Mouse (Mus musculus): ENCODE data around the gene Pygl.
"Not testable (repeated sequence)": the region's sequence is repeated elsewhere in the genome, so short reads cannot be mapped to it uniquely, and the experiment has no call there.

The Pygl gene

DNA sequence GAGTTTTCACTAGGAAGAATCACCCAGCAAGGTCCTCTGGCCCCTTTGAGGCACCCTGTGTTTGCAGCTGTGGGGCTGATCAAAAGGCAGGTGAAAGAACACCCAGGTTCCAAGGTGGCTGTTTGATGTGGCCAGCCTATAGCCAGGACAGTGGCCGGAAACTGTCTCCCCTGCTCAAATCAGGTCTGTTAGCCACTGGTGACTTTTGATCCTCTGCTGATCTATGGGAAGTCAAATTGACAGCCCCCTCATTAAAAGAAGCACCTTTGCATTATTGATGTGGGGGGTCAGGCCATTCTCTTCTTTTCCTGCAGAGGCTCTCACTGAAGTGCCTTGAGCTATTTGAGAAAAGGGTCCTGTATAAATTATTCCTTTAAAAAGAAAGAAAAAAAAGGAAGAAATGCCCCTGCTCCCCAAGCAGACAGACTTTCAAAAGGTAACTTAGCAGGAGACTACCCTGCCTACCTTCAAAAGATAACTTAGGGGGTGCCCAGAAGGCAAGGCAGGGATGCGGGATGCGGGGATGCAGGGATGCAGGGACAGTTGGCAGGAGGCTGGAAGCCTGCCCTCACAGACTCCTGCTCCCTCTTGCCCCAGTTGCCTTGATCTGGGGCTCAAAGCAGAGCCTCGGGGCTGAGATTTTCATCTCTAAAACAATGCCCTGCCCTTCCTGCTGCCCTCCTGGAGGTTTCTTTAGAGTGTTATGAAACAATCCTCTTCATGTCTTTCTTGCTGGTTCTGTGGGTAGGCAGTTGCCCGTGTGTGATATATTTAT is 73.8 kb downstream of the Pygl start:
- no peak for DNase-seq (ENCODE audit: low read depth, low spot score)

- DNase-seq (ENCODE audit: low read depth, low spot score), result no peak
Observed at GRCm38 (mm10) chr12:70156222-70156621, 75.1 kb downstream of the Pygl start.

- DNase-seq (ENCODE audit: low read depth, low spot score), result no peak
Observed at GRCm38 (mm10) chr12:70153842-70154241, 77.4 kb downstream of the Pygl start, which contains the start of gene Abhd12b. Gene Abhd12b (plus strand): TSS chr12:70154142.

GRCm38 (mm10) chr12:70148631-70149265 is 82.5 kb downstream of the Pygl start:
- DNase-seq (ENCODE audit: low read depth, low spot score), result peak; percentile 72

DNA sequence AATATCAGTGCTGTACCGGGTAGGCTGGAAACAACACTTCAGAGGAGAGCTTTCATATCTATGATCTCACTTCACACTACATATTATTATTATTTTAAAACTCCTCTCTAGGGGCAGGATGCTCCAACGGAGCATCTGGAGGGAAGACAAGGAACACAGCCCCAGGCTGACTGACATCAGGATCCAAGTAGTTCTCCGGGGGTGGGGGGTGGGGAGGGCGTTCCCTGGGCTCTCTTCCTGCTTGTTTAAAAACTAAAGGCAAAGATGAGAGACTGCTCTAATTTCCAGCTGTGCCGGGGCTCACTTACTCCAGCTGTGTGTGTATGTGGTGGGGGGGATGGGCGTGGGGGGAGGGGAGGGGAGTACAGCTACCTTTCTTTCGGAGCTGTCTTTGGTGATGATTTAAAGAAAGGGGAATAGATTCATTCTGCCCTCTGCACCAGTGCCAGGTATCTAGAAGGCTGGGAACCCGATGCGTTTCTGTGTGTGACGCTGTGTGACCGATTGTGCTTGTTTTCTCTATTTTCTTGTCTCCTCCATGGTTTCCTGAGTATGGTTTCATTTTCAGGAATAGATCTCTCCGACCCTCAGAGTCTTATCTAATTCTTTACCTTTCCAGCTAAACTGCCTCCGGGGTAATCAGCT is 83.2 kb downstream of the Pygl start:
- DNase-seq (ENCODE audit: low read depth, low spot score), result peak; percentile 82

GRCm38 (mm10) chr12:70145586-70145985 is 85.7 kb downstream of the Pygl start:
- DNase-seq (ENCODE audit: low read depth, low spot score), result no peak

DNA sequence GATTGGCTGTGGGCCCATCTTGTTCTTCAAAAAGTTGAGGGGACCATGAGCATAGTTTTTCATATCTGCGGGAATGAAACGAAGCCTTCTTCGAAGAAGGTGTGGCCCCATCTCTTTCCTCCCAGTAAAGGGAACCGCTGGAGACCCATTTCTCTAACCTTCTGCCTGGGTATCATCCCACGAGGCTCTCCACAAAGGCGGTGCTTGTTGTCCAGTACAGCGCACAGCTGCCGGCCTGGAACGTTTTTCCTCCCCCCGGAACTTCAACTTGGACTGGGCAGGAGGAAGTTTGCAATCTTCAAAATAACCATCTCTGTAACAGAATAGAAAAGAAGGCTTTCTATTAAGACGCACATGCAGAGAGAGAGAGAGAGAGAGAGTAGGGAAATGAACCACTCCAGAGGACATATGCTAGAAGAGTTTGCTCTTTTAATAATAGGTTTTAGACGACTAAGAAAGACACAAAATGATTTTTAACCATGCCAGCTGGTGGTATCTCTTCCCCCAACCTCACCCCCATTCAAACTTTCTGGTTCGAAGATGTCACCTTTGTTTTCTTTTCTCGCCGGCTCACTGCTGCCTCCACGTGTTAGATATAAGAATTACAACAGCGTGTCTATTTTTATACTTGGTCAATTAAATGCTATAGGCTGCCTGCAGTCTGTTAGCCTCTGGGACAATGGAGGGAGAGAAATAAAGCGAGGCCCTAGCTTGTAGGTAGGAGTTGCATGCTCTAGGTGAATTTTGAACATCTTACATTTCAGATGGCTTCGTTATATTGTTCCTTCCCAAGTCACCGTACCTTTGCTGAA is 86.4 kb downstream of the Pygl start:
- peak; percentile 65 for DNase-seq (ENCODE audit: low read depth, low spot score)

DNA sequence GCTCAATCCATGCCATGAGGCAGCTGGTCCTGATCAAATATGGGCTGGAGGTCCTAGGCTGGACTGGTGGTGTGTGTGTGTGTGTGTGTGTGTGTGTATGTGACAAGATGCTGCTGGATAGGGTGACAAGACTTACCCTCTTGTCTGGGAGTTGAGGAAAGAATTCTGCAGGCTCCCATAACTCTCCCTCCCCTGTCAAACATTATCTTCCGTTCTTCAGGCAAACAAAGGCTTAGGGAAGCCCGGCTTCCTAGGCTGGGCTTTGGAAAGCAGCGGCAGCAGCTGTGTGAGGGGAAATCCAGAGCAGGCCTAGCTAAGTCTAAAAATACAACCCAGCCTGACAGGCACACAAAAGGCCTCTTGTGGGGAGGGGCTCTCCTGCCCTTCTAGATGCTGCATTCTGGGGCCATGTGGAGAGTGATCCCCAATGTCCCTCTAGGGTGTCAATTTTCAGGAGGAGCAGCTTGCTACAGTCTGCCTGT is 87.1 kb downstream of the Pygl start:
- DNase-seq (ENCODE audit: low read depth, low spot score), result not testable (repeated sequence)

- DNase-seq (ENCODE audit: low read depth, low spot score), result peak; percentile 61
Observed at GRCm38 (mm10) chr12:70140993-70141576, 90.2 kb downstream of the Pygl start.

Measured in ES-CJ7 (cell line).